Mouse (Mus musculus) liver, adult 2 months (tissue): ENCODE measurements around the gene Ttll3.

Source experiments
- CTCF ChIP-seq: fragments of 200-500 bp; IDR thresholded peaks from 2 replicates; pipeline ENCODE4 v1.5.1; 2011; ENCODE audit warnings: low read depth, low read length, control low read depth
- POLR2A ChIP-seq: fragments of 200-500 bp; IDR thresholded peaks from 2 replicates; pipeline ENCODE4 v1.6.1; 2011; ENCODE audit warnings: low read length, control low read depth; ENCODE audit not compliant: insufficient read depth; ENCODE audit errors: extremely low read depth

DNA sequence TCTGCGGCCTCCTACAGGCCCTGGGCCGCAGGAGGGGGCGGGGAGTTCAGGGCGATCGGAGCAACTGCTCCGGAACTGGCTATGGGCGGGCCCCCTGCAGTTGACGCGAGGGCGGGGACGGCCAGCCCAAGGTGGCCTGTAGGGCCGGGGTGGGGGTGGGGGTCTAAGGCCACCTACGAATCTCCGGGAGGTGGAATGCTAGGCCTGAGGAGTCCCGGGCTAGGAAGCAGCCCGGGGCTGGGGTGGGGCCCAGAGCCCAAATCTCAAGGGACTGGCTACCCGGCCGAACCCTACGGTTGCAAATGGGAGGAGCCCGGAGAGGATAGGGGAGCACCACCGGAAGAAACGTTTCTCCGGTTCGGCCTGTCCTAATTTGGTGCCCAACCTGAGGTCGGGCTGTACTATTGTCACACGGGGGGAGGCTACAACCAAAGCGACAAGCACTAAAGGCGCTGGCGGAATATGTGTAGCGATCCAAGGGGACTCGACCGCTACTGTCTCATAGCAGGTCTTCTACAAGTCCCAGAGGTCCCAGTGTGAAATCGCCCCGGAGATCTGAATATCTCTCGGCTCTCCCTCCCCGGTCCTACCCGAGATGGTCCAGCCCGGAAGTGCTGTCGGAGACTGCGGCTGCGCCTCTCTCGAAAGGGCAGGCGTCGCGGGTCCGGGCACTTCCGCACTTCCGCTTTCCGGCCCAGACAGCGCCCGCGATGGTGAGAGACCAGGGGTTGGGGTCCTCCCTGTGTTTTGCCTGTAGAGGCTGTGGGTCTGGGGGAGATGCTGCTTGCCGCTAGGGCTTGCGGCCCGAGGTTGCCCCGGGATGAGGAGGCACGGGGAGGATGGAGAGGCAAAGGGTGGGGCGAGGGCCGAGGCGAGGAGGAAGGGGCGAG, 11.3 kb upstream of the Ttll3 start, which contains the start of the genes Tada3 and Arpc4:
- TF ChIP-seq CTCF (no peak), POLR2A (peak; percentile 70; the same call in 1 of the 2 replicates)
